Mouse (Mus musculus) G1E (cell line): ENCODE data around the gene Arl6ip5. TPM values are rescaled to one million over a fixed set of nuclear protein-coding genes. Genes with fewer than 3 reads are reported as not detected.

ENCODE experiments used
- ATAC-seq: 2 replicates; pipeline ENCODE4 v1.8.0; 2016; ENCODE audit warnings: mild to moderate bottlenecking; ENCODE audit not compliant: insufficient number of reproducible peaks, poor library complexity, low FRiP score, severe bottlenecking; ENCODE audit errors: extremely low read depth
- DNase-seq: peaks from one replicate; pipeline ENCODE4 v3.0.0; 2012; ENCODE audit warnings: low spot score
- H3K27me3 ChIP-seq: 2 replicates; pipeline ENCODE4 v1.6.1; 2012; ENCODE audit warnings: mild to moderate bottlenecking, low read length, inconsistent platforms; ENCODE audit not compliant: insufficient read depth
- H3K36me3 ChIP-seq: replicated peaks from 2 replicates; pipeline ENCODE3; 2012; ENCODE audit warnings: mild to moderate bottlenecking, inconsistent platforms
- H3K4me1 ChIP-seq: 2 replicates; pipeline ENCODE4 v1.6.1; 2012; ENCODE audit warnings: low read depth, low read length, inconsistent platforms, mixed read lengths; ENCODE audit not compliant: insufficient read depth
- H3K4me3 ChIP-seq: 2 replicates; pipeline ENCODE4 v1.5.1; 2012; ENCODE audit warnings: low read depth, mild to moderate bottlenecking, inconsistent platforms, low read length, moderate library complexity, mixed read lengths
- H3K9me3 ChIP-seq: replicated peaks from 2 replicates; pipeline ENCODE4 v1.6.1; 2012; ENCODE audit warnings: inconsistent platforms
- CTCF ChIP-seq: IDR thresholded peaks from 2 replicates; pipeline ENCODE4 v1.5.1; 2012; ENCODE audit warnings: low read depth, low read length, inconsistent platforms, mixed read lengths
- GATA1 ChIP-seq: IDR thresholded peaks from 2 replicates; pipeline ENCODE4 v1.6.1; 2012; ENCODE audit warnings: borderline replicate concordance, low read length, inconsistent platforms, mixed read lengths
- GATA2 ChIP-seq: IDR thresholded peaks from 2 replicates; pipeline ENCODE4 v1.6.1; 2012; ENCODE audit warnings: low read depth, low read length, inconsistent platforms, borderline replicate concordance
- POLR2AphosphoS5 ChIP-seq: IDR thresholded peaks from 2 replicates; pipeline ENCODE4 v1.6.1; 2012; ENCODE audit warnings: low read depth, low read length, inconsistent platforms; ENCODE audit not compliant: insufficient replicate concordance
- TAL1 ChIP-seq: conservative IDR thresholded peaks from 2 replicates; pipeline ENCODE4 v1.6.1; 2012; ENCODE audit warnings: low read depth, low read length, inconsistent platforms, mixed read lengths
- polyA plus RNA-seq: library from polyadenylated mRNA; stranded (reverse); fragments of >175 nt; gene quantifications from 2 replicates; pipeline ENCODE4 v1.2.3, GENCODE M21; 2012
- total RNA-seq, 2 experiments: library from RNA; stranded (forward) in 1 of 2; stranded (reverse) in 1 of 2; fragments of 200-1000 nt in 1 of 2; fragments of >200 nt in 1 of 2; fragmentation: Nextera tagmentation in 1 of 2; gene quantifications; 2 replicates each; pipeline ENCODE4 v1.2.3; 2014 to 2017

The Arl6ip5 gene
- total and polyA plus RNA-seq, 3 experiments = 22.4 to 81.2 (median 54.5) TPM

- DNase-seq (no peak), ATAC-seq (no peak)
Observed at GRCm38 (mm10) chr6:97202477-97202876, 8.0 kb upstream of the Arl6ip5 start.

GRCm38 (mm10) chr6:97204252-97204869 lies 6.1 kb upstream of the Arl6ip5 start:
- DNase-seq (no peak), ATAC-seq (no peak)
- no peaks in the 10 kb centered on the region for H3K27me3 ChIP-seq
- no peaks in the 10 kb centered on the region for H3K9me3 ChIP-seq
- peak overlapping the region; percentile 89 for H3K4me3 ChIP-seq
- peaks cover 34% of the 10 kb centered on the region for H3K4me1 ChIP-seq
- peaks cover 15% of the 10 kb centered on the region for H3K36me3 ChIP-seq
- TF ChIP-seq GATA2 = no peak
- TF ChIP-seq CTCF = no peak
- TF ChIP-seq TAL1 = no peak
- no peak for TF ChIP-seq GATA1

More at GRCm38 (mm10) chr6:97202477-97202876, 8.0 kb upstream of the Arl6ip5 start:
- H3K36me3 ChIP-seq = peaks cover 25% of the 10 kb centered on the region
- TF ChIP-seq POLR2AphosphoS5 = no peak
- no peak for TF ChIP-seq GATA2
- TF ChIP-seq GATA1 = no peak
- no peak for TF ChIP-seq CTCF
- no peak for TF ChIP-seq TAL1
- H3K27me3 ChIP-seq = no peaks in the 10 kb centered on the region
- peaks cover 25% of the 10 kb centered on the region for H3K4me1 ChIP-seq
- no peaks in the 10 kb centered on the region for H3K9me3 ChIP-seq
- no peak overlapping the region for H3K4me3 ChIP-seq

GRCm38 (mm10) chr6:97204952-97205351 lies 5.5 kb upstream of the Arl6ip5 start:
- ATAC-seq (no peak), DNase-seq (no peak)
- Histone ChIP-seq H3K27me3 (no peaks in the 10 kb centered on the region), H3K36me3 (peaks cover 13% of the 10 kb centered on the region), H3K9me3 (no peaks in the 10 kb centered on the region), H3K4me3 (peak overlapping the region; percentile 89), H3K4me1 (peaks cover 39% of the 10 kb centered on the region)
- TF ChIP-seq CTCF (no peak), GATA2 (no peak), GATA1 (no peak), TAL1 (no peak), POLR2AphosphoS5 (no peak)

GRCm38 (mm10) chr6:97205439-97205885 lies 5.0 kb upstream of the Arl6ip5 start, which contains the start of gene Uba3:
Gene Uba3, minus strand, starts transcription at chr6:97205647.
- TF ChIP-seq CTCF = no peak
- TF ChIP-seq TAL1 = no peak
- no peak for TF ChIP-seq GATA2
- TF ChIP-seq POLR2AphosphoS5 = no peak
- TF ChIP-seq GATA1 = no peak
- peak; percentile 86 for DNase-seq
- H3K36me3 ChIP-seq = peaks cover 10% of the 10 kb centered on the region
- H3K27me3 ChIP-seq = no peaks in the 10 kb centered on the region
- peaks cover 42% of the 10 kb centered on the region for H3K4me1 ChIP-seq
- peak within 1 kb of the TSS; percentile 89 for H3K4me3 ChIP-seq
- no peaks in the 10 kb centered on the region for H3K9me3 ChIP-seq
- peak; percentile 88 for ATAC-seq

GRCm38 (mm10) chr6:97207085-97207484 lies 3.4 kb upstream of the Arl6ip5 start:
- DNase-seq (no peak), ATAC-seq (no peak)
- Histone ChIP-seq H3K4me3 (no peak overlapping the region), H3K36me3 (peaks cover 6% of the 10 kb centered on the region), H3K9me3 (no peaks in the 10 kb centered on the region), H3K27me3 (no peaks in the 10 kb centered on the region), H3K4me1 (peaks cover 44% of the 10 kb centered on the region)
- no peak for TF ChIP-seq CTCF
- no peak for TF ChIP-seq TAL1
- no peak for TF ChIP-seq GATA2
- TF ChIP-seq POLR2AphosphoS5 = no peak

- H3K4me1 ChIP-seq = peaks cover 48% of the 10 kb centered on the region
- no peaks in the 10 kb centered on the region for H3K27me3 ChIP-seq
- ATAC-seq (no peak), DNase-seq (no peak)
- peaks cover 9% of the 10 kb centered on the region for H3K36me3 ChIP-seq
- H3K9me3 ChIP-seq = no peaks in the 10 kb centered on the region
- no peak overlapping the region for H3K4me3 ChIP-seq
- no peak for TF ChIP-seq POLR2AphosphoS5
- no peak for TF ChIP-seq TAL1
- TF ChIP-seq GATA2 = no peak
- TF ChIP-seq CTCF = no peak
- no peak for TF ChIP-seq GATA1
Observed at GRCm38 (mm10) chr6:97208406-97208805, 2.1 kb upstream of the Arl6ip5 start.
